Mouse (Mus musculus) erythroblast, embryonic 14.5 days (primary cell): ENCODE results near the gene S100a7a. TPM values are rescaled to one million over a fixed set of nuclear protein-coding genes. Genes with fewer than 3 reads are reported as not detected.

Experiments
- H3K27me3 ChIP-seq: 2 replicates; pipeline ENCODE4 v1.6.1; 2012; ENCODE audit warnings: inconsistent platforms; ENCODE audit not compliant: control insufficient read depth
- H3K36me3 ChIP-seq: 2 replicates; pipeline ENCODE4 v1.6.1; 2012; ENCODE audit warnings: mild to moderate bottlenecking, inconsistent platforms; ENCODE audit not compliant: control insufficient read depth
- H3K4me1 ChIP-seq: 2 replicates; pipeline ENCODE4 v1.6.1; 2012; ENCODE audit warnings: inconsistent platforms; ENCODE audit not compliant: control insufficient read depth
- H3K4me3 ChIP-seq: replicated peaks from 2 replicates; pipeline ENCODE3; 2012; ENCODE audit warnings: moderate library complexity, mild to moderate bottlenecking, inconsistent platforms
- H3K9me3 ChIP-seq: 2 replicates; pipeline ENCODE4 v1.6.1; 2012; ENCODE audit warnings: low read length, inconsistent platforms, mixed read lengths; ENCODE audit not compliant: control insufficient read depth
- GATA1 ChIP-seq: IDR thresholded peaks from 2 replicates; pipeline ENCODE4 v1.6.1; 2012; ENCODE audit warnings: low read length, inconsistent platforms, mixed read lengths
- TAL1 ChIP-seq: IDR thresholded peaks from 3 replicates; pipeline ENCODE4 v1.6.1; 2012; ENCODE audit warnings: low read length, inconsistent platforms, mixed read lengths
- polyA plus RNA-seq: library from polyadenylated mRNA; stranded (reverse); fragments of >175 nt; gene quantifications from 2 replicates; pipeline ENCODE4 v1.2.3, GENCODE M21; 2012

The S100a7a gene
- polyA plus RNA-seq, 1 experiment = not detected

DNA sequence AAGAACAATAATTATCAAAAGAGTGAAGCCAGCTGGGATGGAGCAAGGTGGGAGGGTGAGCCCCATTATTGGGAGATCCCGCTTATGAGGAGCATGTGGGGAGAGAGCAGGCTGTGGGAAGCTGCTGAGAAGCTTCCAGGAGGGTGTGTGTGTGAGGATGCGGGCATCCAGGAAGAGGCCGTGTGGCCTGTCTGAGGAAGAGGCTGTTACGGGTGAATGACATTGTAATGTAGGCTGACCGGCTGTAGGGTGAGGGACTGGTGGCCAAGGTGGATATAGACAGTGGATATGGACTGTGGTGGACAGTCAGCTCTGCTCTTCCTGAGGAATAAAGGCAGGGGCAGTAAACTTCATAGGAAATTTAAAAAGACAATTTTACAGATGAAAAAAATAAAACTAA, 28.3 kb upstream of the S100a7a start:
- no peaks in the 10 kb centered on the region for H3K9me3 ChIP-seq
- H3K4me3 ChIP-seq = no peak overlapping the region
- no peaks in the 10 kb centered on the region for H3K36me3 ChIP-seq
- no peaks in the 10 kb centered on the region for H3K4me1 ChIP-seq
- no peaks in the 10 kb centered on the region for H3K27me3 ChIP-seq
- TF ChIP-seq GATA1 = no peak
- TF ChIP-seq TAL1 = no peak

- no peaks in the 10 kb centered on the region for H3K4me1 ChIP-seq
- no peaks in the 10 kb centered on the region for H3K36me3 ChIP-seq
- no peak overlapping the region for H3K4me3 ChIP-seq
- H3K27me3 ChIP-seq = no peaks in the 10 kb centered on the region
- H3K9me3 ChIP-seq = no peaks in the 10 kb centered on the region
- TF ChIP-seq GATA1 = no peak
- no peak for TF ChIP-seq TAL1
These were observed 27.4 kb upstream of the S100a7a start for GRCm38 (mm10) chr3:90626266-90627021.

DNA sequence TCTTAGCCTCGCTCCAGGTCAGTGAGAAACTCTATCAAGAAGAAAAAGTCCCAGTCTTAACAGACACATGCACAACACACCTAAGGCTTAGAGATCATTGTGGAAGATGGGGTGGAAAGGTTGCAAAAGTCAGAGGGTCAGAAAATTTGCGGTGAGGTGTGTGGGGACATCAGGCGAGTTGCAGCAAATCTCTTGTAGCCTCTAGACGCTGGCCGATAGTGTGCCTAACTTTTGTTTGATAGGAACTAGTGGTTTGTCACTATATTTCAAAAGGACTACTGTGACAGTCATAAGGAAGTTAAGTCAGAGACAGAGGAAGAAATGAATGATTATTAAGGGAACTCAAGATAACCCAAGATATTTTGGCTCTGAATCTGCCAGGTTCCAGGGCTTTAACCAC, 26.5 kb upstream of the S100a7a start:
- Histone ChIP-seq H3K4me1 (no peaks in the 10 kb centered on the region), H3K9me3 (no peaks in the 10 kb centered on the region), H3K4me3 (no peak overlapping the region), H3K27me3 (no peaks in the 10 kb centered on the region), H3K36me3 (no peaks in the 10 kb centered on the region)
- TF ChIP-seq GATA1 (no peak), TAL1 (no peak)

DNA sequence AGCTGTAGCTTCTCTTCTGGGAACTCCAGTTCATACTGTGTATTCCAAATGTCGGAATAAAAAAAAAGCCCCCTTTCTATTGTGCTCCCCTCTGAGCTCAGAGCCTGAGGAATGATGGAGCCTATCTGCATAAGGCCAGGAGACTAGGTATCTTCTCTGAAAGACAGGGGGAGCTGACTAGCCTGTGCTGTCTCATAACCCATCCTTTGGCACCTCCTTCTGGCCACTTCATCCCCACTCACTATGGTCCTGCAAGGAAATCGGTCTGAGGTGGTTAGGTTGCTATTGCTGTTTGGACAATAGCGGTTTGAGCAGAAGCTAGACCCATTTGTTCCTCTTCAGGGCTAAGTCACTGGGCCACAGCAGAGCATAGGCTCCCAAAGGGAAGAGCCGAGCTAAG, 26.0 kb upstream of the S100a7a start:
- H3K36me3 ChIP-seq = no peaks in the 10 kb centered on the region
- H3K27me3 ChIP-seq = no peaks in the 10 kb centered on the region
- no peaks in the 10 kb centered on the region for H3K9me3 ChIP-seq
- H3K4me3 ChIP-seq = no peak overlapping the region
- TF ChIP-seq TAL1 = no peak
- no peak for TF ChIP-seq GATA1
- H3K4me1 ChIP-seq = no peaks in the 10 kb centered on the region

DNA sequence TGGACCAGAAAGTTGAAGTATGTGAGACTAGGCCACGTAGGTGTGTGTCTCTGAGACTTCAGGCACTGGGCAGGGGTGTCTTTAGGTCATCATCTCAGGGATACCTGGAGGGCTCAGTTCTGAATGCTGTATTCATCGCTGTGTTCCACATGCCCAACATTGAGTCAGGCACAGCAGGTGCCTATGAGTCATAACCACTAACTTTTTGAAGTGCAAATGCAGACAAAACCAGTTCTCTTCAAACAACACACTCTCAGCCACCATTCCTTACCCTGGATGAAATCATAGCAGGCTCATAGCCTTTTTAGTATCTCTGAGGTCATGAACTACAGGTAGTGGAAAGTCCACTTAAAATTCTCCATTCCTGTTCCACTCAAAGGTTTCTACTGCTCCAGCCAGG, 24.5 kb upstream of the S100a7a start:
- Histone ChIP-seq H3K9me3 (no peaks in the 10 kb centered on the region), H3K4me3 (no peak overlapping the region), H3K27me3 (no peaks in the 10 kb centered on the region), H3K36me3 (no peaks in the 10 kb centered on the region), H3K4me1 (no peaks in the 10 kb centered on the region)
- TF ChIP-seq GATA1 = no peak
- no peak for TF ChIP-seq TAL1

DNA sequence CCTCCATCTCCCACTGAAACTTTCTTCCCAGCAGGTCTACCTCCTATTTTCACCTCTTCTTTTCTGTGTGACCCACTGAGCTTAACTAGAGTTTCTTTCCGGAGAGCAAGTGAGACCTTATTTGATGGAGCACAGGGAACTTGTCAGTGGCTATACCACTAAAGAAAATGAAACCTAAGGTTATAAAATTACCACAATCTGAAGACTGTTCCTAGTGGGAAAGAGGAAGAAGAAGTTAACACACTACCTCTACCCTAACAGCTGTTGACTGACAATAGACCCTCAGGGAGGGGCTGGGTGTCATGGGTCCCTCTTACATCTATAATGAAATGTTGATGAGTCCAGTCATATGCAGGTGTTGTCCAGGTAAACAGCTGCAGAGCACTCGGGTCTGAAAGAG, 21.8 kb upstream of the S100a7a start:
- Histone ChIP-seq H3K9me3 (no peaks in the 10 kb centered on the region), H3K36me3 (no peaks in the 10 kb centered on the region), H3K4me1 (no peaks in the 10 kb centered on the region), H3K4me3 (no peak overlapping the region), H3K27me3 (no peaks in the 10 kb centered on the region)
- TF ChIP-seq GATA1 (no peak), TAL1 (no peak)

DNA sequence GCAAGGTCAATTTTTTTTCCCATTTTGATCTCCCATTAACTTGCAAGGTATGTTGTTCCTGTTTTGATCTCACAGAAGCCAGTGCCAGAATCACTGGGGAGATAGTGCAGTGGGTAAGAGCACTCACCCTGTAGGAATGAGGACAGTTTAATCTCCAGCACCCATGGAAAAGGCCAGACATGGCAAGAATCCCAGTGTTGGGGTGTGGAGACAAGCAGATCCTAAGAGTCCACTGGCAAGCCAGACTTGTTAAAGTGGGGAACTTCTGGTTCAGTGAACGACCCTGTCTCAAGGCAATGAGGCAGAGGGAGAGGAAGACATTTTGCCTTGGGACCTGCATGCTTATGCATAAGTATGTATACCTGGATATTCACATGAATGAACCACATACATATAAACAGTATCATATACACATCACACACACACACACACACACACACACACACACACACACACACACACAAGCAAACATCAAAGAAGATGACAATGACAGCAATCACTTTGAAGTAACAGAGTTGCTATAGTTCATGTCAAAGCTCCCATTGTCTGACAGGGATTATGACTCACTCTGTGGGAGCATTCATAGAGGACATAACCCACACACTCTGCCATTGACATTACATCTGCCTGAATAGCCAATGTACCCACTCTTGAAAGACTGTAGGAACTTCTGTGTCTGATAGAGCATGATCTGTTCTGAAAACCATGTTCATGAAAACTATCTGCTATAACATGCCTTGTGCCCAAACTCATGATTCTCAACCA, 15.1 kb upstream of the S100a7a start:
- TF ChIP-seq GATA1 = no peak
- TF ChIP-seq TAL1 = no peak
- no peaks in the 10 kb centered on the region for H3K9me3 ChIP-seq
- no peaks in the 10 kb centered on the region for H3K36me3 ChIP-seq
- no peak overlapping the region for H3K4me3 ChIP-seq
- H3K4me1 ChIP-seq = no peaks in the 10 kb centered on the region
- no peaks in the 10 kb centered on the region for H3K27me3 ChIP-seq

DNA sequence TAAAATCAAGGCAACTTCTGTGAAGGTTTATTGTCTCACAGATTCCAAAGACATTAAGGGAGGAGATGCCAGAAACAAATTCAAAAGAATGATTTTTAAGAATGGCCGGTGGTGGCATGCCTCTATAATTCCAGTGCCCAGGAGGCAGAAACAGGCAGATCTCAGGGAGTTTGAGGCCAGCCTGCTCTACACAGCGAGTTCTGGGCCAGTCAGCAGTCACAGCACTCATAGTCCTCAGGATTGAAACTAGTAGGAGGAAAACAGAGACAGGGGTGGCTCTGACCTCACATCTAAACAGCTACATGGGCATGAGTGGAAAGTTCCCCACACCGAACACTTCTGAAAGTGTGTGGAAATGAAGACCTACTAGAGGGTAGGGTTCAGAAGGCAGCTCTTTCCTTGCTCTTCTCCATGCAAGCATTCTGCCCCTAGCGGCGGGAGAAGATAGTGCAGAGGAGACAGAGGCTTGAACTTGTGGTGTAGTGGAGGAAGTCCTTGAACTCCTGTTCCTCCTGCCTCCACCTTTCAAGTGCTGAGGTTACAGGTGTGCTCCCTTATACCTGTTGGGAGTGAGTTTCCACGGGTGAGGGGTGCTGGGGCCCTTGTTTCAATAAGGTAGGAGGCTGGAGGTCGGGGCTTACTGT, 14.2 kb upstream of the S100a7a start:
- H3K36me3 ChIP-seq = no peaks in the 10 kb centered on the region
- H3K9me3 ChIP-seq = no peaks in the 10 kb centered on the region
- H3K4me3 ChIP-seq = no peak overlapping the region
- no peaks in the 10 kb centered on the region for H3K27me3 ChIP-seq
- TF ChIP-seq GATA1 = no peak
- no peak for TF ChIP-seq TAL1
- H3K4me1 ChIP-seq = no peaks in the 10 kb centered on the region

DNA sequence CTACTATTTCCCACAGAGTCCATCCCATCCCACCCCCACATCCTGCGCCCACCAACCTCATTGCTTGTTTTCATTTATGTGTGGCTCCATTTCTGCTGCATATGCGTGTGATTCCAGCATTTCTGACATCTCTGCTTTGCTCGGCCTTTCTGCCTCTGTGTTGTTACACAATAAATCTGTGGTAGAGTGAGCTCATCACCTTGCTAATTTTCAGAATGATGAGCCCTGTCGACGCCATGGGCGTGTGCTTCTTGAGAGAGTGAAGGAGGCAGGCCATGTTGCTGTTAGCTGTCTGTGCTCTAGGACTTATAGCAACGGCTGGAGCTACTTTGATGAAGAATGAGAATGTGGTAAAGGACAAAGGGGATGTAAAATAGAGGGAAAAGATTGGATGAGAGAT, 12.8 kb upstream of the S100a7a start:
- H3K36me3 ChIP-seq = no peaks in the 10 kb centered on the region
- TF ChIP-seq GATA1 = no peak
- TF ChIP-seq TAL1 = no peak

More for the DNA sequence above, 12.8 kb upstream of the S100a7a start:
- Histone ChIP-seq H3K9me3 (no peaks in the 10 kb centered on the region), H3K4me1 (no peaks in the 10 kb centered on the region), H3K4me3 (no peak overlapping the region), H3K27me3 (no peaks in the 10 kb centered on the region)
